Mouse (Mus musculus): ENCODE measurements around the gene Zp1. TPM values are rescaled to one million over a fixed set of nuclear protein-coding genes. Genes with fewer than 3 reads are reported as not detected.

Zp1 gene
- total and polyA plus RNA-seq, 3 experiments = 0.26 TPM; not detected in 2

GRCm38 (mm10) chr19:10921058-10921457 is 626 bp upstream of the Zp1 start:
- H3K9ac ChIP-seq (ENCODE audit: insufficient read depth, low read depth) = no peak overlapping the region
- TF ChIP-seq ELF1 (IDR thresholded peaks at IDR 0.05; ENCODE audit: low read depth, low read length) (no peak), POLR2AphosphoS2 (IDR thresholded peaks at IDR 0.05; ENCODE audit: low read depth, low read length) (no peak), CHD1 (IDR thresholded peaks at IDR 0.05; ENCODE audit: low read depth, low read length) (no peak), E2F4 (IDR thresholded peaks at IDR 0.05; ENCODE audit: insufficient replicate concordance, low read depth, low read length) (no peak), NRF1 (IDR thresholded peaks at IDR 0.05; ENCODE audit: low read depth, low read length) (no peak), POLR2A (IDR thresholded peaks at IDR 0.05; ENCODE audit: low read depth, low read length) (no peak), ZKSCAN1 (IDR thresholded peaks at IDR 0.05; ENCODE audit: borderline replicate concordance, low read depth, low read length) (no peak), CHD2 (IDR thresholded peaks at IDR 0.05; ENCODE audit: low read length) (no peak)
- H3K36me3 ChIP-seq (replicated peaks in 1 of 2; ENCODE audit: control insufficient read depth in 1 of 2, insufficient read depth in 1 of 2, low read length in 1 of 2) = no peaks in the 10 kb centered on the region
- no peak overlapping the region for H3K4me2 ChIP-seq (ENCODE audit: insufficient read depth, low read depth, poor library complexity, severe bottlenecking)
- dilution Hi-C loops (cut with MboI; ENCODE audit: extremely low pct_ligation_motif_present, extremely low pct_unique_long_range_greater_than_20kb, low sequenced_read_pairs) = no loop called here
- H3K27ac ChIP-seq (ENCODE audit: insufficient read depth, low read depth) = no peak overlapping the region
- no peak overlapping the region for H3K4me3 ChIP-seq (replicated peaks in 1 of 3; ENCODE audit: low read depth in 2 of 3, low read length in 2 of 3, poor library complexity in 1 of 3)
- no peak for DNase-seq (ENCODE audit: extremely low read depth)
- in situ Hi-C loops (cut with MboI; ENCODE audit: low pct_ligation_motif_present, low pct_unique_long_range_greater_than_20kb, low sequenced_read_pairs) = no loop called here
- H3K27me3 ChIP-seq (replicated peaks) = no peaks in the 10 kb centered on the region
- H3K4me1 ChIP-seq (ENCODE audit: control insufficient read depth in 1 of 2, insufficient read depth in 2 of 2) = peaks cover 6 to 31% of the 10 kb centered on the region in 2 experiments
- no peaks in the 10 kb centered on the region for H3K79me2 ChIP-seq (replicated peaks; ENCODE audit: control insufficient read depth, extremely low read depth, insufficient read depth, poor library complexity, severe bottlenecking)
- H3K9me3 ChIP-seq (replicated peaks; ENCODE audit: low read length) = no peaks in the 10 kb centered on the region

GRCm38 (mm10) chr19:10918321-10918991 is 2.0 kb downstream of the Zp1 start:
- dilution Hi-C loops (cut with MboI; ENCODE audit: extremely low pct_ligation_motif_present, extremely low pct_unique_long_range_greater_than_20kb, low sequenced_read_pairs) = no loop called here
- no peaks in the 10 kb centered on the region for H3K9me3 ChIP-seq (replicated peaks; ENCODE audit: low read length)
- TF ChIP-seq ZMIZ1 (IDR thresholded peaks at IDR 0.05; ENCODE audit: low read depth, low read length) = no peak
- TF ChIP-seq BHLHE40 (IDR thresholded peaks at IDR 0.05; ENCODE audit: low read depth, low read length) = no peak
- no peak for TF ChIP-seq POLR2A (IDR thresholded peaks at IDR 0.05; ENCODE audit: low read depth, low read length)
- no peak for TF ChIP-seq TCF12 (IDR thresholded peaks at IDR 0.05; ENCODE audit: low read depth, low read length)
- TF ChIP-seq HCFC1 (IDR thresholded peaks at IDR 0.05; ENCODE audit: low read depth, low read length) = no peak
- no peak for TF ChIP-seq ZKSCAN1 (IDR thresholded peaks at IDR 0.05; ENCODE audit: borderline replicate concordance, low read depth, low read length)
- no peak for TF ChIP-seq SMC3 (IDR thresholded peaks at IDR 0.05; ENCODE audit: low read depth, low read length)
- TF ChIP-seq IRF4 (IDR thresholded peaks at IDR 0.05; ENCODE audit: low read depth, low read length) = no peak
- TF ChIP-seq NRF1 (IDR thresholded peaks at IDR 0.05; ENCODE audit: low read depth, low read length) = no peak
- TF ChIP-seq UBTF (IDR thresholded peaks at IDR 0.05; ENCODE audit: low read depth, low read length) = no peak
- DNase-seq (ENCODE audit: extremely low read depth) = no peak
- H3K4me1 ChIP-seq (ENCODE audit: control insufficient read depth in 1 of 2, insufficient read depth in 2 of 2) = peaks cover 17 to 55% of the 10 kb centered on the region in 2 experiments
- no peaks in the 10 kb centered on the region for H3K79me2 ChIP-seq (replicated peaks; ENCODE audit: control insufficient read depth, extremely low read depth, insufficient read depth, poor library complexity, severe bottlenecking)
- H3K27ac ChIP-seq (ENCODE audit: insufficient read depth, low read depth) = no peak overlapping the region
- H3K4me2 ChIP-seq (ENCODE audit: insufficient read depth, low read depth, poor library complexity, severe bottlenecking) = no peak overlapping the region
- H3K27me3 ChIP-seq (replicated peaks) = no peaks in the 10 kb centered on the region
- H3K9ac ChIP-seq (ENCODE audit: insufficient read depth, low read depth) = no peak overlapping the region
- H3K36me3 ChIP-seq (replicated peaks in 1 of 2; ENCODE audit: control insufficient read depth in 1 of 2, insufficient read depth in 1 of 2, low read length in 1 of 2) = no peaks in the 10 kb centered on the region
- H3K4me3 ChIP-seq (replicated peaks in 1 of 3; ENCODE audit: low read depth in 2 of 3, low read length in 2 of 3, poor library complexity in 1 of 3) = no peak overlapping the region
- in situ Hi-C loops (cut with MboI; ENCODE audit: low pct_ligation_motif_present, low pct_unique_long_range_greater_than_20kb, low sequenced_read_pairs) = no loop called here
